Mouse (Mus musculus) liver, adult (tissue): Measurements from ENCODE around the gene Rnf185.

Experiments
- GATA4 ChIP-seq: IDR thresholded peaks from 2 replicates; pipeline ENCODE4 v1.6.1; 2014; ENCODE audit warnings: mild to moderate bottlenecking, low read length; ENCODE audit not compliant: insufficient replicate concordance

Rnf185 gene

DNA sequence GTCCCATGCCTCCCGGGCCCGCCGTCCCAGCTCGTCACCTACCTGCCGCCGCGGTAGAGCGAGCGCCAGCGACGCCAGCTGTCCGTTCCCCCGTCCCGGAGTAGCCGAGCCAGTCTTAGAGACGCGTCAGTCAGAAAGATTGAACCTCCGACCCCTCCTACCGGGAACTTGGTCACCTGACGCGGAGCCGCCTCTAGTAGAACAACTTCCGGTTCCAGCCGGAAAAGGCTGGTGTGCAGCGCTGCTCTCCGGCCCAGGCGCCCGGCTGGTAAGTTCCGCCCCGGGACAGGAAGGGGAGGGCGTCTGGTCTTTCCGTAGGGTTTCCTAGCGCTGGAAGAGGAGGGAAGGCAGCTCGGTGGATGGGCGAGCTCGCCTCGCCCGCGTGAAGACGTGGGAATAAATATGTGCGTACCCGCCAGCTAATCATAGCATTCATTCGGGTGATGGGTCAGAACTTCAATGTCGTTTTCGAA lies at the start of gene Rnf185:
TSS of gene Rnf185 (minus strand) at position 197 of the 473 bp plus-strand sequence.
- TF ChIP-seq GATA4 = peak; percentile 72; the same call in 1 of the 2 replicates

DNA sequence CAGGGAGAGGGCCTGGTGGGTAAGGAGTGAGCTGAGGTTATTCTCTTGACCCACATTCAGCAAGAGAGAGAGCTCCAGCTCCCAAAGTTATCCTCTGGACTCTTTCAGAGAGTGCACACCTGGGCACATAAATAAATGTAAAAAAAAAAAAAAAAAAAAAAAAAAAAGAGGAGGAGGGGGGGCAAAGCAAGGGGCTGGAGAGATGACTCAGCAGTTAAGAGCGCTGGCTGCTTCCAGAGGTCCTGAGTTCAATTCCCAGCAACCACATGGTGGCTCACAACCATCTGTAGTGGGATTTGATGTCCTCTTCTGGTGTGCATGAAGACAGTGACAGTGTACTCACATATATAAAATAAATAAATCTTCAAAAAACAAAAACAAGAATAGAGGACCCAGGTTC lies 45.1 kb upstream of the Rnf185 start:
- no peak for TF ChIP-seq GATA4

DNA sequence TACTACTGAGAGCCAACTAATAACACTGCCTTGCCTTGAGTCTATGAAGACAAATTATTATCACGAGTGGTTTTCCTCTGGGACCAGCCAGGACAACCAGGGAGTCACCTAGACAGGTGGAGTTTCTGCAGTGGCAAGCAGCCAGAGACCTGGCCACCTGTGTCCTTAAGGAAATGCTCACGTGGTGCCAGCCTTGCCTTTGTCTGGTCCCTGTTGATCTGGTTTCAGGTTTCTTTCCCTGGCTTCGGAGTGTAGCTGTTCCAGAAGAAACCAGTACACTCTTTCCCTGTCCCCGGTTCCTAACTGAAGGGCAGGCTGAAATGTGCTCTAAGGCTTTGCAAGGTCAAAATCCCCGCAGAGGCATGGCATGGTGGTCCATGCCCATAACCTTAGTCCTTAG lies 44.6 kb upstream of the Rnf185 start:
- no peak for TF ChIP-seq GATA4

DNA sequence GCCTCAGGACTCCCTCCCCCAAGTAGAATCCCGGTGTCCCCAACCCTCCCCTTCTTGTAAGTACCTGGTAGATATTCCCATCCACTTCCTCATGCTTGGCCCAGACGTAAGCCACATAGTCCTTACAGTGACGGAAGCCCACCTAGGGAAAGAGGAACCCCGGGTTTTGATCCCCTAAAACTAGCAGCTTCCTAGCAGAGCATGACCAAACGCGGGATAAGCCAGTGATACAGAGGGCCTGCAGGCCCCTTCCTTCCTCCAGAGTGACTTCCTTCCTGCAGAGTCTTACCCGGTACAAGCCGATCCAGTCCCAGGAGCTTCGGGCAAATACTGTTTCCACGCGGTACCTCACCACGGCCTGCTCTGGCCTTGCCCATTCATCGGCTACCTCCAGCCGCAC lies 43.3 kb upstream of the Rnf185 start:
- TF ChIP-seq GATA4 = no peak

DNA sequence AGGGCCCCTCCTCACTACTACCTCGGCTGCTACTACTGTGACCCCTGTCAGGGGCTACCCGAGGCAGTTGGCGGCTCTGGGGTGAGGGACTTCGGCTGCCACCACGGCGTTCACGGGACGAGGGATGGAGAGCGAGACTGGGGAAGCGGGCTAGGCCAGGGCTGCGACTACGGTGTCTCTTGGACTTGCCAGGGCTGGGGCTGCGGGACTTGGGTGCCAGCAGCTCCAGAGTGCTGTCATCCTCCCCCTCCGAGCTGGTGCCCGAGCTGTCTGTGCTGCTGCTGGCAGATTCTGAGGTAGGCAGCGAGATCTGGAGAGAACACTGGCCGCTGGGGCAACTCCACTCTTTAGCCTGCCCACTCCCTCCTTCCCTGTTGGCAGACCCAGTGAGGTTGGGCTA lies 42.7 kb upstream of the Rnf185 start:
- TF ChIP-seq GATA4 = no peak

DNA sequence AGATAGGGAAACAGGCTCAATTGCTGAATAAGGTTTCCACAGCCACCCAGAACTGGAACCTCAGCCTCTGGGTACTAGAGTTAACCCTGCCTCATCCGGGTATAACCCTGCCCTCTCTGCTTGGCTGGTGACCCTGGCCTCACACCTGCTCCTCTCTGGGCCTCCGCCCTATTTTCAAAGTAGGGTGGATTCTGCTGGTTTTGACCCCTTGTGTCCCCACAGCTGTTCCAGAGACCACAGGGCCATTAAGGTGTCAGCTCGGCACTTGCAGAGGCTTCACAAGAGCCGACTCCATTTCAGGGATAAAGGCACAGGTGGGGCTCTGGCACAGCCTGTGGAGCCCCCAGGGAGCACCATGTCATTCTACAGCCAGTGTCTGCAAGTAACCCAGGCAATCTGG lies 40.6 kb upstream of the Rnf185 start:
- TF ChIP-seq GATA4 = no peak

DNA sequence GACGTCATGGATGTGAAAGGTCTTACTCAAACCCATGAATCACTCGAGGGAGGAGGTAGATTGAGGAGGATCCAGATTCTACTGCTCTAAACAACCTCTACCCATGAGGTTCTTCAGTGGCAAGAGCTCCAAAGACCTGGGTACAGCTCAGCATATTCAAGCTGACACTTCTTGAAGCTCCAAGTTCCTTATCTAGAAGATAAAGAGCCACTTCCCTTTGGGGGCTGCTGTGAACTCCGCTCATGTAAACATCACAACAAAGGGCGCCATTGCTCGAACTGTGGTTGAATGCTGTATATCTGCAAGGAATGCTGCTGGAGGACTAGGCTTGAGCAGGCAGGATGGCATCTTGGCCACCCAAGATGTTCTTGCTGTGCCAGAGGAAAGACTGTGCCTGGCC lies 36.9 kb upstream of the Rnf185 start:
- peak; percentile 83; the same call in 1 of the 2 replicates for TF ChIP-seq GATA4

DNA sequence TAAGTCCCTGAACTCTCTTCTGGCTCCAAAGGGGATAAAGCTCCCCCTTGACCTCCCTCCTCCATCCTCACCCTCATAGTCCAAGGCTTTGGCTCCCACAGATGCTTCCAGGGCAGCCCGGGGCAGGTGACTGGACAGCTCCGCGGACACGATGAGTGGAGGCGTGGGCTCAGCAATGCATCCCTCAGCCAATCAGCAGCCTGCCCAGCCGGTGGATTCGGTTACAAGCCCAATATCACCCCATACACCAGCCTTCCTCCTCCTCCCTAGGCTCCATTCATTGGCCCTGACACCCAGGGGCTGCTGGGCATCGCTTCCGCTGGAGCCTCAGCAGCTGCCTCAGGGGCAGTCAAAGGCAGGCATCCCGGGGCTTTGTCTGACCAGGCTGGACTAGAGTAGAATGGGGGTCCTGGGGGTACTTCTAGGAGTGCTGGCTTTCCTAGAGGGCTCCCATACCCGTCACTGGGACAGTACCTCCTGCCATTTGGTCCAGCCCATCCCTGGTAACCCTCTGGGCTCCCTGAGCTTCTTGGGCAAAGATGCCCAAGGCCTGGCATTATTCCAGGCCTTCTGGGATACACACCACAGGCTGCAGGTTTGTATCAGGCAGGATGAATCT lies 35.9 kb upstream of the Rnf185 start, which contains the start of gene Pla2g3:
TSS of gene Pla2g3 (plus strand) at position 333 of the 619 bp plus-strand sequence.
- TF ChIP-seq GATA4 = no peak

DNA sequence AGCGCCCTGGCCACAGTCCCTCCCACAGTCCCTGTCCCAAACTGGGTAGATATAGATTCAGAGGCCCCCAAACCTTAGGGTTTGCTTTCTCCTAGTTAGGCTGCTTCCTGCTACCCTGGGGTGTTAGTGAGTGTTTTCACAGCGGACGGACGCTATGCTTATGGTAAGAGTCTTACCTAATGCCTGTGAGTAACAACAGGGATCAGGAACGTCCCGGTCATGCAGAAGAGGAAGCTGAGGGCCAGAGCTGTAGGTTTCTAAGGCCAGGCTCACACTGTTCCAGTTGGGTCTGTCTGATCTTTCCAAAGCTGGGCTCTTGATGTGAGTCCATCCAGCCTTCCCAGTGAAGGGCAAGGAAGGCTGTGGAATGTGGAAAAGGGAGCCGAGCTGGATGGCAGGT lies 34.2 kb upstream of the Rnf185 start:
- no peak for TF ChIP-seq GATA4

DNA sequence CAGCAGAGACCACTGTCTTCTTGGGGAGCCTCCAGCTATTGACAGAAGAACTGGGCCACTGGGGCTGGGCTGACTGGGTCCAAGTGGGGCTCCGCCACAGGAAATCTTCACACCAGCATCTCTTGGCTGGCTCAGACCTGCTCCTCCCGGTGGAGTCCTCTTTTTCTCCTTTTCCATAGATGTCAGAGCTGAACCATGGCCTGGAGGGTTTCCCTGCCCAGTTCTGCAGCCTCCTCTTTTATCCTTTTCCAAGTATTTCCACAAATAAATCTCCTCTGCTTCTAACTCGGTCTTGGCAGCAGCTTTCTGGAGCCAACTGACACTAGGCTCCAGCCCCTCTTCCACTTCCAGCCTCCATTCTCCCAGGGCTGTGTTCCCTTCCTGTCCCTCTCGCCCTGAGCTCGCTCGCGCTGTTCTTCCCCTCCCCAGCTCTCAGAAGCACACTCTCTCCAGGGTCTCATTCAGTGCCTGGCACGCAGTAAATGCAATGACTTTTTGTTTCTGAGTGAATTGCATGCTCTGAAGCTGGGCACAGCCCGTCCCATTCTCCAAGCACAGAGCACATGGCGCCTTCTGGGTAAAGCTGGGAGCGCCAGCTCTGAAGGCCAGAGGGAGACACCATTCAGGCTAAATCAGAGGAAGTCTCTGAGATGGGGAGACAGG lies 31.9 kb upstream of the Rnf185 start:
- TF ChIP-seq GATA4 = no peak

DNA sequence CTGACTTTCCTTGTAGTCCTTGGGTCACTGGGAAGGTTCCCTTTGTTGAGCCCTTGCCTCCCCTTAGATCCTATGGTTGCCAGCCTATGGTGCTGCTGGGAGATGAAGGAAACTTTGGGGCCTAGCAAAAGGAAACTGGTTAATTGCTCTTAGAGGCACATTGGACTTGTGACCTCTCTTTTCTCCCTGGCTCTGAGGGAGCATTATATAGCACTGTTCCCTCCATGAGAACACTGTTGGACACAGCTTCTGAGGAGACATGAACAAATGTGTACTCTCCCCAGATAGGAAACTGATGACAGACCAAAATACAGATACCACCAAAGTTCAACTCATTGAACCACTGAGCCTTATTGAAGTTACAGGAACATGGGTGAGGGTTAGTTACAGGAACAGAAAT lies 23.3 kb upstream of the Rnf185 start:
- no peak for TF ChIP-seq GATA4

DNA sequence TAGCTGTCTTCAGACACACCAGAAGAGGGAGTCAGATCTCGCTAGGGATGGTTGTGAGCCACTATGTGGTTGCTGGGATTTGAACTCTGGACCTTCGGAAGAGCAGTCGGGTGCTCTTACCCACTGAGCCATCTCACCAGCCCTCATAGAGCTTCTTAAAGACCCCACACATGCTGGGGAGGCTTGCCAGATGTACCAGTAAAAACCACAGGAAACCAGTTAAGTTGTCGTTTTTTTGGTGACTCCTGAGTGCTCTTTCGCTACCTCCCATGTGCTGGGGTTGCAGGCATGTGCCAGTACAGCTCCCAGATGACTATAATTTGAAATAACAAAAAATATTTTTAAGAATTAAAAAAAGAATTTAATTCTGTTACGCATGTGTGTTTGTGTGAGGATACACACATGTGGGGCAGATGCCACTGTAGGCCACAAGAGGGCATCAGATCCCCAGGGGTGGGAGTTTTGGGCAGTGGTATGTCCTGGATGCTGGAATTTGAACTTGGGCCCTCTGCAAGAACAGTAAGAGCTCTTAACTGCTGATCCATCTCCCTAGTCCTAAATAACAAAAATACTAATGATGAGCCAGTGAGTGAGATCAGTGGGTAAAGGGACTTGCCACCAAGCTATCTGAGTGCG lies 22.4 kb upstream of the Rnf185 start:
- TF ChIP-seq GATA4 = no peak

DNA sequence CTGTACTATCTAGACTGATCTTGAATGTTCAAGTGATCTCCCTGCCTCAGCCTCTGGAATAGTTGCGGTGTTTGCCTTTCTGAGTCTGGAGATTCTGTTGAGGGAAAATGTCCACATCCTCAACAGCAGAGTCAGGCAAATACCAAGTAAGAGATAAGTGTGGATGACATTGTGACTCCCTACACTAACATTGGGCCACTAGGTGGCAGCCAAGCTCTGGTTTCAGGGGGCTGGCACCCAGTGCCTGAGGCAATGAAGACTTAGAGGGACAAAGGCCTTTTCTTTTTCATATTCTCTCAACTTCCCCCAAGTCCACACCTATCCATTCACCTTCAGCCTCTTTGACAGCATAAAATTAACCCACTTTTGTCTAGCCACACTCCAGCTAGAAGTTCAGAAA lies 20.3 kb upstream of the Rnf185 start:
- peak; percentile 10; the same call in 1 of the 2 replicates for TF ChIP-seq GATA4

DNA sequence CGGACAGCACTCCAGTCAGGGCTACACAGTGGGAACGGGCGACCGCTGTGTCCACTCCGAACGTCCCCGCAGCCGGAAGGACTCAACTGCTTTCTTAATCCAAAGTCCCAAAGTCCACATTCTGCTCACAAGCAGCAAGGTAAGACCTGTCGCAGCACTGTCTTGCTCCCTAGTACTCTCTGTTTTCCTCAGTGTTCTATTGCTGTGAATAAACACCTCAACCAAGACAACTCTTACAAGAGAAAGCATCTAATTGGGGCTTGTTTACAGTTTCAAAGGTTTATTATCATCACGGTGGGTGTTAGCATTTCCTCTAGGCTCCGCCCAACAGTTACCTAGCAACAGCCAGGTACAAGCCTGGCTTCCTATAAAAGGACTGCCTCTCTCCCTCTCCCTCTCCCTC lies 19.3 kb upstream of the Rnf185 start:
- no peak for TF ChIP-seq GATA4

DNA sequence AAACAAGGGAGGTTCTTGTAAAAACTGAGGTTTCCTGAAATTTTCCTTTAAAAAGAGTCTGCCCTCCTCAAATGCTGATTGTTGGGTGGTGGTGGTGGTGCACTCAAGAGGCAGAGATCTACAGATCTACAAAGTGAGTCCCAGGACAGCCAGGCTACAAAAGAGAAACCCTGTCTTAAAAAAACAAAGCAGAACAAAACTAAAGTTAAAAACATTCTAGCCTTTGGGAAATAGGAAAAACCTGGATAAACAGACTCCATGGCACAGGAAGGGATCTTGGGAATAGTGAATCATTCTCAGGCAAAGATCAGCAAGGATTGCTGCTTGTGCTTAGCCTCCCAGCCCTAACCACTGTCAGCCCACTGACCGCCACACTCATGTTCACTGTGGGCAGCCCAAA lies 10.7 kb upstream of the Rnf185 start:
- TF ChIP-seq GATA4 = no peak

DNA sequence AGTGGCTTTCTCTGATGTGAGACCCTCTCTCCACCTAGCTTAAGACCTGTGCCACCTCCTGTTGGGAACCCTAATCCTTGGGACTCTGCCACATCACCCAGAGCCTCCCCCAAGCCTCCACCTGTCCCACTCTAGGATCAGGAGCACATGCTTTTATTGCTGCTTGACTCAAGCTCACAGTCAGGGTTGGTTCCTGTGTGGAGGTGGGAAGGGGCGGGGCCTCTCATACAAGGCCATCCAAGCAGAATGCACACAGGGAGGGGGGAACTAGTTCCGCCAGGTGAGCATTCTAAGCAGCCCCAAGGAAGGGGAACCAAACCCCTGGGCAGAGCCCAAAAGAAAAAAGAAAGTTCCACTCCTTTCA lies 6.9 kb upstream of the Rnf185 start:
- no peak for TF ChIP-seq GATA4
